Mouse (Mus musculus) liver, embryonic 11.5 days (tissue): Measurements from ENCODE around the gene Foxo3. TPM values are rescaled to one million over a fixed set of nuclear protein-coding genes. Genes with fewer than 3 reads are reported as not detected.

Experiments used
- ATAC-seq: fragments of 200-750 bp; cut with Nextera tagmentation; replicated peaks from 2 replicates; pipeline ENCODE4 v1.8.0; 2017; ENCODE audit warnings: moderate number of reproducible peaks, mild to moderate bottlenecking, moderate TSS enrichment, moderate library complexity; ENCODE audit not compliant: low FRiP score
- DNase-seq: peaks from one replicate; pipeline ENCODE4 v3.0.0-alpha.2; 2017; ENCODE audit warnings: low spot score
- H3K27ac ChIP-seq: fragments of 300-500 bp; sonication (generic); 2 replicates; pipeline ENCODE4 v1.5.1; 2014; ENCODE audit warnings: mild to moderate bottlenecking, low read depth, low read length, control low read depth
- H3K27me3 ChIP-seq: fragments of 300-500 bp; sonication (generic); replicated peaks from 2 replicates; pipeline ENCODE4 v1.6.1; 2014; ENCODE audit warnings: low read length, mixed read lengths; ENCODE audit not compliant: control insufficient read depth, insufficient read depth
- H3K36me3 ChIP-seq: fragments of 300-500 bp; sonication (generic); 2 replicates; pipeline ENCODE4 v1.6.1; 2014; ENCODE audit warnings: mild to moderate bottlenecking, low read length, moderate library complexity, mixed read lengths; ENCODE audit not compliant: control insufficient read depth, insufficient read depth
- H3K4me1 ChIP-seq: fragments of 300-500 bp; sonication (generic); replicated peaks from 2 replicates; pipeline ENCODE4 v1.6.1; 2014; ENCODE audit warnings: low read length, mixed read lengths; ENCODE audit not compliant: control insufficient read depth, insufficient read depth
- H3K4me2 ChIP-seq: fragments of 300-500 bp; sonication (generic); 2 replicates; pipeline ENCODE4 v1.6.1; 2014; ENCODE audit warnings: mild to moderate bottlenecking, control low read depth, moderate library complexity
- H3K4me3 ChIP-seq: fragments of 300-500 bp; sonication (generic); 2 replicates; pipeline ENCODE4 v1.5.1; 2014; ENCODE audit warnings: low read depth, low read length, control low read depth
- H3K9ac ChIP-seq: fragments of 300-500 bp; sonication (generic); 2 replicates; pipeline ENCODE4 v1.6.1; 2014; ENCODE audit warnings: low read depth, low read length, control low read depth
- H3K9me3 ChIP-seq: fragments of 300-500 bp; sonication (generic); 2 replicates; pipeline ENCODE4 v1.6.1; 2016; ENCODE audit warnings: low read length, inconsistent platforms, mixed read lengths; ENCODE audit not compliant: control insufficient read depth
- WGBS: fragments of 180-500 bp; shearing (Covaris S2); extraction: QIAGEN DNeasy Blood & Tissue Kit; methylation state at CpG from one replicate; pipeline ENCODE4 v1.1.7; 2014; 5-methylcytosine and 5-hydroxymethylcytosine counted together
- polyA plus RNA-seq: library from polyadenylated mRNA; unstranded; fragments of >200 nt; fragmentation: Nextera tagmentation; extraction: Ambion mirVana; gene quantifications from 2 replicates; pipeline ENCODE4 v1.2.1, GENCODE M21; 2014

The Foxo3 gene
- polyA plus RNA-seq, 1 experiment from 2014 or later: 12.3 TPM

GRCm38 (mm10) chr10:42189037-42189436 is 87.5 kb downstream of the Foxo3 start:
- 76% methylated on average over 8 of the region's 8 CpGs for WGBS
- H3K36me3 ChIP-seq: peaks cover 4% of the 10 kb centered on the region; the same call in 1 of the 2 replicates
- H3K4me3 ChIP-seq: no peak overlapping the region
- no peak for DNase-seq
- ATAC-seq: no peak
- no peak overlapping the region for H3K27ac ChIP-seq
- no peak overlapping the region for H3K4me2 ChIP-seq
- peaks cover 46% of the 10 kb centered on the region for H3K4me1 ChIP-seq
- H3K9me3 ChIP-seq: no peaks in the 10 kb centered on the region
- no peak overlapping the region for H3K9ac ChIP-seq
- no peaks in the 10 kb centered on the region for H3K27me3 ChIP-seq

- no peak overlapping the region for H3K4me2 ChIP-seq
- ATAC-seq (no peak), DNase-seq (no peak)
- no peak overlapping the region for H3K9ac ChIP-seq
- WGBS: 69% methylated on average over 9 of the region's 9 CpGs
- H3K4me3 ChIP-seq: no peak overlapping the region
- H3K36me3 ChIP-seq: peaks cover 4% of the 10 kb centered on the region; the same call in 1 of the 2 replicates
- H3K27me3 ChIP-seq: no peaks in the 10 kb centered on the region
- H3K27ac ChIP-seq: no peak overlapping the region
- H3K4me1 ChIP-seq: peaks cover 40% of the 10 kb centered on the region
- no peaks in the 10 kb centered on the region for H3K9me3 ChIP-seq
Observed at GRCm38 (mm10) chr10:42188091-42188490, 88.5 kb downstream of the Foxo3 start.

- no peak overlapping the region for H3K9ac ChIP-seq
- DNase-seq (no peak), ATAC-seq (no peak)
- no peak overlapping the region for H3K27ac ChIP-seq
- H3K4me1 ChIP-seq: peaks cover 31% of the 10 kb centered on the region
- 89% methylated on average over 9 of the region's 9 CpGs for WGBS
- H3K9me3 ChIP-seq: no peaks in the 10 kb centered on the region
- no peak overlapping the region for H3K4me3 ChIP-seq
- peaks cover 4% of the 10 kb centered on the region; the same call in 1 of the 2 replicates for H3K36me3 ChIP-seq
- no peak overlapping the region for H3K4me2 ChIP-seq
- no peaks in the 10 kb centered on the region for H3K27me3 ChIP-seq
Observed at GRCm38 (mm10) chr10:42186941-42187401, 89.6 kb downstream of the Foxo3 start.

- H3K27ac ChIP-seq: no peak overlapping the region
- no peaks in the 10 kb centered on the region for H3K4me1 ChIP-seq
- DNase-seq (no peak), ATAC-seq (no peak)
- no peak overlapping the region for H3K4me2 ChIP-seq
- H3K36me3 ChIP-seq: peaks cover 3% of the 10 kb centered on the region; the same call in 1 of the 2 replicates
- H3K27me3 ChIP-seq: no peaks in the 10 kb centered on the region
- no peak overlapping the region for H3K4me3 ChIP-seq
- H3K9me3 ChIP-seq: no peaks in the 10 kb centered on the region
- WGBS: 71% methylated on average over 8 of the region's 8 CpGs
- H3K9ac ChIP-seq: no peak overlapping the region
Observed at GRCm38 (mm10) chr10:42180333-42180732, 96.2 kb downstream of the Foxo3 start.

GRCm38 (mm10) chr10:42178751-42179150 is 97.8 kb downstream of the Foxo3 start:
- H3K9me3 ChIP-seq: no peaks in the 10 kb centered on the region
- H3K9ac ChIP-seq: no peak overlapping the region
- no peak overlapping the region for H3K4me3 ChIP-seq
- 91% methylated on average over 11 of the region's 11 CpGs for WGBS
- no peak overlapping the region for H3K4me2 ChIP-seq
- no peak for DNase-seq
- ATAC-seq: no peak
- no peaks in the 10 kb centered on the region for H3K4me1 ChIP-seq
- H3K27me3 ChIP-seq: no peaks in the 10 kb centered on the region
- no peaks in the 10 kb centered on the region; the same call in 1 of the 2 replicates for H3K36me3 ChIP-seq
- no peak overlapping the region for H3K27ac ChIP-seq

GRCm38 (mm10) chr10:42177771-42178674 is 98.5 kb downstream of the Foxo3 start:
- 80% methylated on average over 16 of the region's 16 CpGs for whole genome bisulfite sequencing
- H3K9me3 ChIP-seq: no peaks in the 10 kb centered on the region

GRCm38 (mm10) chr10:42174283-42174682 is 102.3 kb downstream of the Foxo3 start:
- H3K27ac ChIP-seq: no peak overlapping the region
- no peaks in the 10 kb centered on the region for H3K27me3 ChIP-seq
- ATAC-seq: no peak
- H3K4me2 ChIP-seq: no peak overlapping the region
- 74% methylated on average over 5 of the region's 5 CpGs for WGBS
- no peaks in the 10 kb centered on the region for H3K36me3 ChIP-seq
- no peaks in the 10 kb centered on the region for H3K9me3 ChIP-seq
- H3K4me3 ChIP-seq: no peak overlapping the region
- DNase-seq: no peak
- peaks cover 8% of the 10 kb centered on the region for H3K4me1 ChIP-seq
- H3K9ac ChIP-seq: no peak overlapping the region

More at GRCm38 (mm10) chr10:42177771-42178674, 98.5 kb downstream of the Foxo3 start:
- no peaks in the 10 kb centered on the region; the same call in 1 of the 2 replicates for H3K36me3 ChIP-seq
- H3K4me3 ChIP-seq: no peak overlapping the region
- DNase-seq (no peak), ATAC-seq (no peak)
- no peak overlapping the region for H3K27ac ChIP-seq
- H3K4me2 ChIP-seq: no peak overlapping the region
- no peaks in the 10 kb centered on the region for H3K27me3 ChIP-seq
- no peak overlapping the region for H3K9ac ChIP-seq
- no peaks in the 10 kb centered on the region for H3K4me1 ChIP-seq

- H3K4me2 ChIP-seq: no peak overlapping the region
- peaks cover 8% of the 10 kb centered on the region for H3K4me1 ChIP-seq
- H3K27me3 ChIP-seq: no peaks in the 10 kb centered on the region
- no peaks in the 10 kb centered on the region for H3K9me3 ChIP-seq
- ATAC-seq: no peak
- H3K4me3 ChIP-seq: no peak overlapping the region
- 43% methylated on average over 1 of the region's 1 CpGs for WGBS
- no peaks in the 10 kb centered on the region for H3K36me3 ChIP-seq
- no peak overlapping the region for H3K9ac ChIP-seq
- H3K27ac ChIP-seq: no peak overlapping the region
- no peak for DNase-seq
Observed at GRCm38 (mm10) chr10:42173839-42174238, 102.7 kb downstream of the Foxo3 start.
